Mouse (Mus musculus): ENCODE measurements around the gene Gm9789. TPM values are rescaled to one million over a fixed set of nuclear protein-coding genes. Genes with fewer than 3 reads are reported as not detected.

The Gm9789 gene
- not detected for polyA plus RNA-seq (2017; shearing (Covaris generic))

GRCm38 (mm10) chr16:89157652-89158051, at the start of gene Gm9789:
TSS of gene Gm9789 (plus strand) at chr16:89157952.

GRCm38 (mm10) chr16:89140551-89140950, 17.2 kb upstream of the Gm9789 start, which contains the start of gene Gm6358:
TSS of gene Gm6358 (plus strand) at chr16:89140851.

GRCm38 (mm10) chr16:89150786-89151185, 7.0 kb upstream of the Gm9789 start, which contains the start of gene Gm10061:
TSS of gene Gm10061 (plus strand) at chr16:89151086.

GRCm38 (mm10) chr16:89169190-89169589, 11.4 kb downstream of the Gm9789 start, which contains the start of gene Gm7735:
TSS of gene Gm7735 (plus strand) at chr16:89169490.

GRCm38 (mm10) chr16:89174435-89174834, 16.7 kb downstream of the Gm9789 start, which contains the start of gene 1110057P08Rik:
TSS of gene 1110057P08Rik (plus strand) at chr16:89174735.

GRCm38 (mm10) chr16:89205561-89205960, 47.8 kb downstream of the Gm9789 start, which contains the start of gene Krtap20-2:
TSS of gene Krtap20-2 (plus strand) at chr16:89205861.

Other genes with a start within 250 kb of the Gm9789 start
- not detected for gene Krtap19-9b, start 225.7 kb upstream of the Gm9789 start, polyA plus RNA-seq (2017; shearing (Covaris generic))
- gene Krtap16-3, start 195.1 kb upstream of the Gm9789 start, polyA plus RNA-seq (2017; shearing (Covaris generic)), result not detected
- gene Krtap22-2, start 147.2 kb upstream of the Gm9789 start, polyA plus RNA-seq (2017; shearing (Covaris generic)), result not detected
- gene Gm10229, start 142.7 kb upstream of the Gm9789 start, polyA plus RNA-seq (2017; shearing (Covaris generic)), result not detected
- not detected for gene Krtap6-1, start 126.3 kb upstream of the Gm9789 start, polyA plus RNA-seq (2017; shearing (Covaris generic))
- not detected for gene Gm10228, start 116.5 kb upstream of the Gm9789 start, polyA plus RNA-seq (2017; shearing (Covaris generic))
- not detected for gene Krtap6-5, start 110.1 kb upstream of the Gm9789 start, polyA plus RNA-seq (2017; shearing (Covaris generic))
- not detected for gene 1110025L11Rik, start 94.0 kb upstream of the Gm9789 start, polyA plus RNA-seq (2017; shearing (Covaris generic))
- not detected for gene Krtap6-3, start 73.9 kb upstream of the Gm9789 start, polyA plus RNA-seq (2017; shearing (Covaris generic))
- gene Gm6358, start 17.1 kb upstream of the Gm9789 start, polyA plus RNA-seq (2017; shearing (Covaris generic)), result not detected
- not detected for gene Gm10061, start 6.9 kb upstream of the Gm9789 start, polyA plus RNA-seq (2017; shearing (Covaris generic))
- gene Gm7735, start 11.5 kb downstream of the Gm9789 start, polyA plus RNA-seq (2017; shearing (Covaris generic)), result not detected
- gene 1110057P08Rik, start 16.8 kb downstream of the Gm9789 start, polyA plus RNA-seq (2017; shearing (Covaris generic)), result not detected
- gene Krtap20-2, start 47.9 kb downstream of the Gm9789 start, polyA plus RNA-seq (2017; shearing (Covaris generic)), result not detected
- gene Krtap21-1, start 245.9 kb downstream of the Gm9789 start, polyA plus RNA-seq (2017; shearing (Covaris generic)), result under 1 TPM in 1 of 2 experiments, not detected in 1; 0.37 TPM